Mouse (Mus musculus): ENCODE measurements around the gene Vps53. TPM values are rescaled to one million over a fixed set of nuclear protein-coding genes. Genes with fewer than 3 reads are reported as not detected.

The Vps53 gene
- polyA plus RNA-seq, 1 experiment from 2014 or later = 39.2 TPM

- no peak for ATAC-seq (ENCODE audit: insufficient number of reproducible peaks, insufficient read depth, low FRiP score, low read depth)
- no peaks in the 10 kb centered on the region for H3K9me3 ChIP-seq (ENCODE audit: control insufficient read depth, low read depth, low read length)
- 33% methylated on average over 3 of the region's 3 CpGs for WGBS
- H3K9ac ChIP-seq (replicated peaks; ENCODE audit: low read depth, low read length) = no peak overlapping the region
- H3K4me2 ChIP-seq (replicated peaks; ENCODE audit: low read depth, low read length) = no peak overlapping the region
- no peaks in the 10 kb centered on the region for H3K36me3 ChIP-seq (ENCODE audit: control insufficient read depth, insufficient read depth, low read length)
- peaks cover 6% of the 10 kb centered on the region; the same call in 1 of the 2 replicates for H3K4me1 ChIP-seq (ENCODE audit: control insufficient read depth, insufficient read depth, low read length)
- no peak overlapping the region for H3K27ac ChIP-seq (ENCODE audit: low read length)
- no peaks in the 10 kb centered on the region for H3K27me3 ChIP-seq (ENCODE audit: control insufficient read depth, insufficient read depth, low read length)
- H3K4me3 ChIP-seq (ENCODE audit: low read depth, low read length) = no peak overlapping the region
These were observed 128.9 kb downstream of the Vps53 start for GRCm38 (mm10) chr11:76050509-76050908.

DNA sequence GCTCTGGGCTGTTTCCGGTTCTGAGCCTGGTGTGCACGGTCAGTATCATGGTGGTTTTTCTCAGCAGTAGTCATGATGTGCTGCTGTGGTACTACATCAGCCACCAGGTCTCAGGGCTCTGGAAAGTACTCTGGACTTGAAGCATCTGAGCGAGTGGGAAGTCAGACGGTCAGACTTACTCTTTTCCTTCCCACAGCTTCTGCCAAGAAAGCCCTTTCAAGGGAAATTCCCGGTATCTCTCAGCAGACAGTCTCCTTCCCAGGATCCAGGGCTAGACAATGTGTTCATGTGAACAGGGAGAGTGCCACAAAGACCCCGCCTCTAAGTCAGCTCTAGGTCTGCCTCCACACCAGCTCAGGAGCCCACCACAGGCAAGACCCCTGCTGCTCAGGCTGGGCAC lies 134.1 kb downstream of the Vps53 start:
- WGBS = 75% methylated on average over 6 of the region's 6 CpGs
- ATAC-seq (ENCODE audit: insufficient number of reproducible peaks, insufficient read depth, low FRiP score, low read depth) = no peak

GRCm38 (mm10) chr11:76044468-76044867 lies 135.0 kb downstream of the Vps53 start:
- Histone ChIP-seq H3K4me3 (ENCODE audit: low read depth, low read length) (no peak overlapping the region), H3K27me3 (ENCODE audit: control insufficient read depth, insufficient read depth, low read length) (no peaks in the 10 kb centered on the region), H3K36me3 (ENCODE audit: control insufficient read depth, insufficient read depth, low read length) (0 out of 2 replicates have a peak, but pooled peaks cover 3% of the 10 kb centered on the region), H3K9ac (replicated peaks; ENCODE audit: low read depth, low read length) (no peak overlapping the region), H3K27ac (ENCODE audit: low read length) (no peak overlapping the region), H3K9me3 (ENCODE audit: control insufficient read depth, low read depth, low read length) (no peaks in the 10 kb centered on the region), H3K4me1 (ENCODE audit: control insufficient read depth, insufficient read depth, low read length) (peaks cover 15% of the 10 kb centered on the region), H3K4me2 (replicated peaks; ENCODE audit: low read depth, low read length) (no peak overlapping the region)
- WGBS = 74% methylated on average over 6 of the region's 6 CpGs
- no peak for ATAC-seq (ENCODE audit: insufficient number of reproducible peaks, insufficient read depth, low FRiP score, low read depth)

More for the DNA sequence above, 134.1 kb downstream of the Vps53 start:
- H3K9ac ChIP-seq (replicated peaks; ENCODE audit: low read depth, low read length) = no peak overlapping the region
- no peaks in the 10 kb centered on the region for H3K9me3 ChIP-seq (ENCODE audit: control insufficient read depth, low read depth, low read length)
- no peak overlapping the region for H3K4me2 ChIP-seq (replicated peaks; ENCODE audit: low read depth, low read length)
- H3K4me3 ChIP-seq (ENCODE audit: low read depth, low read length) = no peak overlapping the region
- no peak overlapping the region for H3K27ac ChIP-seq (ENCODE audit: low read length)
- 0 out of 2 replicates have a peak, but pooled peaks cover 3% of the 10 kb centered on the region for H3K36me3 ChIP-seq (ENCODE audit: control insufficient read depth, insufficient read depth, low read length)
- H3K27me3 ChIP-seq (ENCODE audit: control insufficient read depth, insufficient read depth, low read length) = no peaks in the 10 kb centered on the region
- H3K4me1 ChIP-seq (ENCODE audit: control insufficient read depth, insufficient read depth, low read length) = peaks cover 15% of the 10 kb centered on the region

DNA sequence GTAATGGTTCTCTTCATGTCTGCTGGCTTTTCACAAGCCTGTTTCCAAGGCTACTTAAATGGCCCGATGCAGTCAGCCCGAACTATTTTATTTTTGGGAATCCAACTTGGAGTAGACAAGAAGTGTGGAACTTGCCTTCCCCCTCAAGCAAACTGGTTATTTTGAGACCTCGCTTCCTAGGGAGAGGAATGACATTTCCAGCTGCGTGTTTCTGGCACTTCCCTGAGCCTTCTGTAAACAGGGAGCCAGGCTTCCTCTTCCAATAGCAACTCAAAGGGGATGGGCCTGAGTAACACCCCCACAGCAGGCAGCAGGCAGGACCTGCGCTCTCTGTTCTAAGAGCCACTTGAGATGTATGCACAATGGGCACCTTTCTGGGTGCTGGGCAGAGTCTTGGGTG lies 136.6 kb downstream of the Vps53 start:
- no peak overlapping the region for H3K9ac ChIP-seq (replicated peaks; ENCODE audit: low read depth, low read length)
- H3K4me2 ChIP-seq (replicated peaks; ENCODE audit: low read depth, low read length) = no peak overlapping the region
- peaks cover 15% of the 10 kb centered on the region for H3K4me1 ChIP-seq (ENCODE audit: control insufficient read depth, insufficient read depth, low read length)
- H3K27ac ChIP-seq (ENCODE audit: low read length) = no peak overlapping the region; the same call in 1 of the 2 replicates
- H3K27me3 ChIP-seq (ENCODE audit: control insufficient read depth, insufficient read depth, low read length) = no peaks in the 10 kb centered on the region
- 32% methylated on average over 5 of the region's 5 CpGs for WGBS
- H3K9me3 ChIP-seq (ENCODE audit: control insufficient read depth, low read depth, low read length) = no peaks in the 10 kb centered on the region
- no peak overlapping the region for H3K4me3 ChIP-seq (ENCODE audit: low read depth, low read length)
- 0 out of 2 replicates have a peak, but pooled peaks cover 3% of the 10 kb centered on the region for H3K36me3 ChIP-seq (ENCODE audit: control insufficient read depth, insufficient read depth, low read length)
- no peak for ATAC-seq (ENCODE audit: insufficient number of reproducible peaks, insufficient read depth, low FRiP score, low read depth)

GRCm38 (mm10) chr11:76042041-76042638 lies 137.3 kb downstream of the Vps53 start:
- Histone ChIP-seq H3K9ac (replicated peaks; ENCODE audit: low read depth, low read length) (no peak overlapping the region), H3K9me3 (ENCODE audit: control insufficient read depth, low read depth, low read length) (no peaks in the 10 kb centered on the region), H3K27me3 (ENCODE audit: control insufficient read depth, insufficient read depth, low read length) (no peaks in the 10 kb centered on the region), H3K4me1 (ENCODE audit: control insufficient read depth, insufficient read depth, low read length) (peaks cover 15% of the 10 kb centered on the region), H3K36me3 (ENCODE audit: control insufficient read depth, insufficient read depth, low read length) (0 out of 2 replicates have a peak, but pooled peaks cover 3% of the 10 kb centered on the region), H3K4me3 (ENCODE audit: low read depth, low read length) (no peak overlapping the region), H3K27ac (ENCODE audit: low read length) (peak overlapping the region; percentile 44), H3K4me2 (replicated peaks; ENCODE audit: low read depth, low read length) (no peak overlapping the region)
- WGBS = 72% methylated on average over 10 of the region's 10 CpGs
- no peak for ATAC-seq (ENCODE audit: insufficient number of reproducible peaks, insufficient read depth, low FRiP score, low read depth)

DNA sequence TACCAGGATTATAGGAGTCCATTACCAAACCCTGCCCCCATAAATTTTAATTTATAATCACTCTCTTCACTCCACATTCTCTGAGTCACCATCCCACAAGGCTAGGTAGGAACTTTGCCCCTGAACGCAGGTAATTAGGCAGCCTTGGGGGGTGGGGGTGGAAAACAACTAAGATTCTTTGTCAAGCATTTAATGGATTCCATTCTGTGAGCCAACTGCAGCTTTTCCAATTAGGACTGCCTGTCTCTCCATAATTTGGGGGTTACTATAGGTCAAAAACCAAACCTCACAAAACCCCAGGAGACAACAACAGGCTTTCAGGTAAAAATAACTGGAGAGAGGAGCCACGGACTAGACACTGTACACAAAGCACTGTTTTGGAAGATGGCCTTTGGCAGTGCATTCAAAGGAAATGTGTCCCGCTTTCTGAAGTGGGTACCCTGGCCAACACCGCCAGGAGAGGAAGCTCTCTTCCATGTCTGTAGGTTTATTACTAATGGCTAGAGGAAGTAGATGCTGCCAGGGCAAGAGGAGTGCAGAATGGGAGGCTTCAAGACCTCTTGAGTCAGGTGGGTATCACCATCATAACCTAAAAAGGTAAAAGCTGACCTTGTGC lies 138.6 kb downstream of the Vps53 start:
- Histone ChIP-seq H3K4me1 (ENCODE audit: control insufficient read depth, insufficient read depth, low read length) (peaks cover 15% of the 10 kb centered on the region), H3K27ac (ENCODE audit: low read length) (no peak overlapping the region), H3K4me3 (ENCODE audit: low read depth, low read length) (no peak overlapping the region), H3K9me3 (ENCODE audit: control insufficient read depth, low read depth, low read length) (no peaks in the 10 kb centered on the region), H3K27me3 (ENCODE audit: control insufficient read depth, insufficient read depth, low read length) (no peaks in the 10 kb centered on the region), H3K36me3 (ENCODE audit: control insufficient read depth, insufficient read depth, low read length) (0 out of 2 replicates have a peak, but pooled peaks cover 3% of the 10 kb centered on the region), H3K4me2 (replicated peaks; ENCODE audit: low read depth, low read length) (no peak overlapping the region), H3K9ac (replicated peaks; ENCODE audit: low read depth, low read length) (no peak overlapping the region)
- no peak for ATAC-seq (ENCODE audit: insufficient number of reproducible peaks, insufficient read depth, low FRiP score, low read depth)
- WGBS = 83% methylated on average over 4 of the region's 4 CpGs

DNA sequence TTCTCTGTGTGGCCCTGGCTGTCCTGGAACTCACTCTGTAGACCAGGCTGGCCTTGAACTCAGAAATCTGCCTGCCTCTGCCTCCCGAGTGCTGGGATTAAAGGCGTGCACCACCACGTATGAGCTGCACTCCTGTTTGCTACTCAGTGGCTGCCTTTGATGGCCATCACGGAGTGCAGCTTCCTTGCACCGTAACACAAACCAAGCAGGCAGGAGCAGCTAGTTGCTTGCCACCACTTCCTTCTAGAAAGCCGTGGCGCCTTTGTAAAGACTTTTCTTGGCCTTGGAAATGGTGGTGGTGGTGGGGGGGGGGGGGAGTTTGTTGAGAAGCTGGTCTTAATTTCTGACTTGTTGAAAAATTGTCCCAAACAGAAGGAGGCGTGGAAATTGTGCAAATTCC lies 139.3 kb downstream of the Vps53 start:
- Histone ChIP-seq H3K27ac (ENCODE audit: low read length) (no peak overlapping the region), H3K9me3 (ENCODE audit: control insufficient read depth, low read depth, low read length) (no peaks in the 10 kb centered on the region), H3K36me3 (ENCODE audit: control insufficient read depth, insufficient read depth, low read length) (0 out of 2 replicates have a peak, but pooled peaks cover 3% of the 10 kb centered on the region), H3K4me1 (ENCODE audit: control insufficient read depth, insufficient read depth, low read length) (peaks cover 15% of the 10 kb centered on the region), H3K4me2 (replicated peaks; ENCODE audit: low read depth, low read length) (no peak overlapping the region), H3K27me3 (ENCODE audit: control insufficient read depth, insufficient read depth, low read length) (no peaks in the 10 kb centered on the region), H3K4me3 (ENCODE audit: low read depth, low read length) (no peak overlapping the region), H3K9ac (replicated peaks; ENCODE audit: low read depth, low read length) (no peak overlapping the region)
- WGBS = 89% methylated on average over 8 of the region's 8 CpGs
- no peak for ATAC-seq (ENCODE audit: insufficient number of reproducible peaks, insufficient read depth, low FRiP score, low read depth)

DNA sequence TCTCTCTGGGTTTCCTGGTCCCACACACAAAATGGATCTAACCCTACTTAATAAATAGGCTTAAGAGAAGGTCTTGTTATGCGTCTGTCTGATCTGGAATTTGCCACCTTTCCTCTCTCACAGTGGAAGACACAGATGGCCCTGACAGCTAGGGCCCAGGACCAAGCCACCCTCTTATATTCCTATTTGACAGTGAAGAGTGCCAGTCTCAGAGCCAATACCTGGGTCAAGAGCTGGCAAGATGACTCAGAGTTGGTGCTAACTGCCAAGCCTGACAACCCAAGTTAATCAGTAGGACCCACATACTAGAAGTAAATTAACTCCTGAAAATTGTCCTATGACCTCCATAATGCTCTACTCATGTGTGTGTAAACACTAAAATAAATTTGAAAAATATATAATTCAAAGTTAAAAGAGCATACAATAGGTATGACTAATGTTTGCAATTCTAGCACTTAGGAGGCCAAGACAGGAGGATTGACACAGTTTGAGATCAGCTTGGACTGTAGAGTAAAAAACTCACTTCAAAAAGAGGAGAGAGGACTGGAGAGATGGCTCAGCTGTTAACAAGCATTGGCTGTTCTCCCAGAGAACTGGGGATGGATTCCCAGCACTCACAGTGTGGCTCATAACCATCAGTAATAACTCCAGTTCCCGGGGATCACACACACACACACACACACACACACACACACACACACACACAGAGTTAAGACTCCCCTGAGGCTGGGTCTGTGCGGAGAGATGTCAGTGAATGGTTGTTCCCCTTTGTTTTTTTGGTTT lies 140.0 kb downstream of the Vps53 start:
- Histone ChIP-seq H3K36me3 (ENCODE audit: control insufficient read depth, insufficient read depth, low read length) (0 out of 2 replicates have a peak, but pooled peaks cover under 1% of the 10 kb centered on the region), H3K27me3 (ENCODE audit: control insufficient read depth, insufficient read depth, low read length) (no peaks in the 10 kb centered on the region), H3K27ac (ENCODE audit: low read length) (no peak overlapping the region), H3K4me3 (ENCODE audit: low read depth, low read length) (no peak overlapping the region), H3K9ac (replicated peaks; ENCODE audit: low read depth, low read length) (no peak overlapping the region), H3K4me1 (ENCODE audit: control insufficient read depth, insufficient read depth, low read length) (peaks cover 15% of the 10 kb centered on the region), H3K4me2 (replicated peaks; ENCODE audit: low read depth, low read length) (no peak overlapping the region), H3K9me3 (ENCODE audit: control insufficient read depth, low read depth, low read length) (no peaks in the 10 kb centered on the region)
- WGBS = 85% methylated on average over 3 of the region's 3 CpGs
- ATAC-seq (ENCODE audit: insufficient number of reproducible peaks, insufficient read depth, low FRiP score, low read depth) = no peak

Data from stomach, embryonic 14.5 days (tissue).